Comparison of ENCODE assay signal across 11 mouse cellular contexts in genomic region chr10:79929967-79930825, GRCm38 (mm10). TPM values are rescaled to one million over a fixed set of nuclear protein-coding genes. Genes with fewer than 3 reads are reported as not detected.
DNase-seq lines count a peak whose midpoint lies in the region; ATAC-seq and TF ChIP-seq lines count a peak whose summit lies in the region.
"Had no signal": no experiment of that assay in that cellular context is flagged by ENCODE, and none has a peak within 500 bp of the region (broad histone marks: within the 10 kb centered on the region; RNA-seq: fewer than 3 reads in every experiment).

No protein-coding gene starts in this region.

- peak; percentile 53 for DNase-seq in cerebellum, adult 11-12 months
- no peak for DNase-seq in cerebellum, postnatal 4 days (ENCODE audit: low spot score in 2 of 2)
- no peak for DNase-seq in kidney, adult 2 months
- no peak for DNase-seq in hindbrain, postnatal 0 days (ENCODE audit: low spot score)
- no peak for DNase-seq in midbrain, embryonic 14.5 days
- DNase-seq in thymus, postnatal 0 days (ENCODE audit: low spot score), result no peak
- no peak for DNase-seq in lung, postnatal 36 days

- no peaks in the 10 kb centered on the region for H3K27me3 ChIP-seq in kidney, embryonic 16.5 days (ENCODE audit: insufficient read depth, low read length)
- no peaks in the 10 kb centered on the region for H3K27me3 ChIP-seq in kidney, adult 2 months (replicated peaks; ENCODE audit: control insufficient read depth, insufficient read depth, low read length)
- no peaks in the 10 kb centered on the region for H3K27me3 ChIP-seq in hindbrain, postnatal 0 days (ENCODE audit: insufficient read depth, low read length)
- no peaks in the 10 kb centered on the region for H3K27me3 ChIP-seq in midbrain, embryonic 14.5 days (ENCODE audit: control insufficient read depth, insufficient read depth, low read length)

- H3K4me3 ChIP-seq in kidney, embryonic 16.5 days (ENCODE audit: low read length), result no peak overlapping the region
- no peak overlapping the region for H3K4me3 ChIP-seq in kidney, adult 2 months (ENCODE audit: insufficient read depth, low read depth, low read length)
- H3K4me3 ChIP-seq in hindbrain, postnatal 0 days (ENCODE audit: low read length), result no peak overlapping the region
- no peak overlapping the region for H3K4me3 ChIP-seq in midbrain, embryonic 14.5 days (replicated peaks; ENCODE audit: low read depth, low read length)

- 86% methylated on average over 18 of the region's 18 CpGs for WGBS in kidney, embryonic 16.5 days
- 77% methylated on average over 18 of the region's 18 CpGs for WGBS in kidney, adult 2 months
- WGBS in hindbrain, postnatal 0 days, result 71% methylated on average over 18 of the region's 18 CpGs
- WGBS in midbrain, embryonic 14.5 days, result 87% methylated on average over 18 of the region's 18 CpGs

- peaks cover 24% of the 10 kb centered on the region for H3K36me3 ChIP-seq in kidney, embryonic 16.5 days (ENCODE audit: insufficient read depth, low read length)
- H3K36me3 ChIP-seq in kidney, adult 2 months (ENCODE audit: control insufficient read depth, insufficient read depth, low read length), result no peaks in the 10 kb centered on the region
- no peaks in the 10 kb centered on the region for H3K36me3 ChIP-seq in hindbrain, postnatal 0 days (ENCODE audit: insufficient read depth, low read length)
- peaks cover 32% of the 10 kb centered on the region for H3K36me3 ChIP-seq in midbrain, embryonic 14.5 days (ENCODE audit: control insufficient read depth, insufficient read depth, low read length)

- no peaks in the 10 kb centered on the region for H3K9me3 ChIP-seq in kidney, embryonic 16.5 days (ENCODE audit: low read length)
- no peaks in the 10 kb centered on the region for H3K9me3 ChIP-seq in hindbrain, postnatal 0 days (ENCODE audit: low read length)
- no peaks in the 10 kb centered on the region for H3K9me3 ChIP-seq in midbrain, embryonic 14.5 days (ENCODE audit: control insufficient read depth, low read length)

- H3K27ac ChIP-seq in kidney, embryonic 16.5 days (ENCODE audit: low read length), result no peak overlapping the region
- H3K27ac ChIP-seq in kidney, adult 2 months (ENCODE audit: insufficient read depth, low read depth, low read length), result no peak overlapping the region
- peak overlapping the region; percentile 20; the same call in 1 of the 2 replicates for H3K27ac ChIP-seq in hindbrain, postnatal 0 days
- no peak overlapping the region for H3K27ac ChIP-seq in midbrain, embryonic 14.5 days (replicated peaks; ENCODE audit: low read depth, low read length)

- TF ChIP-seq POLR2A in kidney, adult 2 months (IDR thresholded peaks at IDR 0.05; ENCODE audit: low read depth, low read length), result no peak

- ATAC-seq in kidney, embryonic 16.5 days (ENCODE audit: low FRiP score, low TSS enrichment), result no peak
- ATAC-seq in hindbrain, postnatal 0 days, result no peak
- no peak for ATAC-seq in midbrain, embryonic 14.5 days (ENCODE audit: low FRiP score, low TSS enrichment)

- no peak overlapping the region for H3K9ac ChIP-seq in kidney, embryonic 16.5 days (replicated peaks; ENCODE audit: low read length)
- no peak overlapping the region; the same call in 1 of the 2 replicates for H3K9ac ChIP-seq in hindbrain, postnatal 0 days (replicated peaks; ENCODE audit: low read length)
- H3K9ac ChIP-seq in midbrain, embryonic 14.5 days (replicated peaks; ENCODE audit: low read length), result no peak overlapping the region

- peaks cover 75% of the 10 kb centered on the region for H3K4me1 ChIP-seq in kidney, embryonic 16.5 days (ENCODE audit: insufficient read depth, low read length)
- H3K4me1 ChIP-seq in kidney, adult 2 months (ENCODE audit: control insufficient read depth, insufficient read depth, low read length), result peaks cover 19% of the 10 kb centered on the region
- 0 out of 2 replicates have a peak, but pooled peaks cover 9% of the 10 kb centered on the region for H3K4me1 ChIP-seq in hindbrain, postnatal 0 days (ENCODE audit: insufficient read depth, low read length)
- H3K4me1 ChIP-seq in midbrain, embryonic 14.5 days (ENCODE audit: control insufficient read depth, insufficient read depth, low read length), result peaks cover 18% of the 10 kb centered on the region

- TF ChIP-seq CTCF in kidney, adult 2 months (conservative IDR thresholded peaks at IDR 0.05; ENCODE audit: insufficient read depth, insufficient read length, low read depth, low read length), result no peak
- TF ChIP-seq CTCF in hindbrain, postnatal 0 days (IDR thresholded peaks at IDR 0.05; ENCODE audit: low read depth), result peak; percentile 12; the same call in 1 of the 2 replicates

- 0 out of 2 replicates have a peak overlapping the region, but pooled peaks have one; percentile 7 for H3K4me2 ChIP-seq in kidney, embryonic 16.5 days (replicated peaks; ENCODE audit: low read depth, low read length)
- H3K4me2 ChIP-seq in hindbrain, postnatal 0 days (ENCODE audit: low read depth, low read length), result no peak overlapping the region
- 0 out of 2 replicates have a peak overlapping the region, but pooled peaks have one; percentile 88 for H3K4me2 ChIP-seq in midbrain, embryonic 14.5 days (ENCODE audit: low read length)

RNA-seq across cellular contexts. Expression of gene Arid3a, which starts 3.4 kb away (rescaled TPM):
- 5.5 and 9.2 TPM in 2 replicates for polyA plus RNA-seq in kidney, embryonic 16.5 days (2015; fragmentation: Nextera tagmentation; extraction: Ambion mirVana)
- polyA plus RNA-seq in kidney, adult 2 months (2012; rRNA removed), result 6.7 and 8.1 TPM in 2 replicates
- total RNA-seq in hindbrain, postnatal 0 days (2014; rRNA removed), result 9.7 and 10.1 TPM in 2 replicates
- 2.5 and 2.6 TPM in 2 replicates for polyA plus RNA-seq in hindbrain, postnatal 0 days (2015; fragmentation: Nextera tagmentation; extraction: Ambion mirVana)
- 2.4 and 4.0 TPM in 2 replicates for polyA plus RNA-seq in midbrain, embryonic 14.5 days (2014; fragmentation: Nextera tagmentation; extraction: Ambion mirVana)
- 3.7 TPM in 2 replicates for polyA plus RNA-seq in thymus, postnatal 0 days (2015; fragmentation: Nextera tagmentation; extraction: Ambion mirVana)

RNA-seq across cellular contexts. Expression of gene R3hdm4, which starts 9.2 kb away (rescaled TPM):
- polyA plus RNA-seq in kidney, embryonic 16.5 days (2015; fragmentation: Nextera tagmentation; extraction: Ambion mirVana), result 169 and 170 TPM in 2 replicates
- 146 and 154 TPM in 2 replicates for polyA plus RNA-seq in kidney, adult 2 months (2012; rRNA removed)
- 111 and 133 TPM in 2 replicates for total RNA-seq in hindbrain, postnatal 0 days (2014; rRNA removed)
- polyA plus RNA-seq in hindbrain, postnatal 0 days (2015; fragmentation: Nextera tagmentation; extraction: Ambion mirVana), result 252 and 267 TPM in 2 replicates
- 220 and 229 TPM in 2 replicates for polyA plus RNA-seq in midbrain, embryonic 14.5 days (2014; fragmentation: Nextera tagmentation; extraction: Ambion mirVana)
- polyA plus RNA-seq in thymus, postnatal 0 days (2015; fragmentation: Nextera tagmentation; extraction: Ambion mirVana), result 129 and 131 TPM in 2 replicates

RNA-seq across cellular contexts. Expression of gene Kiss1r, which starts 13.4 kb away (rescaled TPM):
- 1.5 and 2.1 TPM in 2 replicates for polyA plus RNA-seq in kidney, embryonic 16.5 days (2015; fragmentation: Nextera tagmentation; extraction: Ambion mirVana)
- polyA plus RNA-seq in kidney, adult 2 months (2012; rRNA removed), result 5.6 and 9.2 TPM in 2 replicates
- 7.7 and 9.4 TPM in 2 replicates for total RNA-seq in hindbrain, postnatal 0 days (2014; rRNA removed)
- polyA plus RNA-seq in hindbrain, postnatal 0 days (2015; fragmentation: Nextera tagmentation; extraction: Ambion mirVana), result 3.4 and 3.9 TPM in 2 replicates
- polyA plus RNA-seq in midbrain, embryonic 14.5 days (2014; fragmentation: Nextera tagmentation; extraction: Ambion mirVana), result 2.4 and 2.9 TPM in 2 replicates
- polyA plus RNA-seq in thymus, postnatal 0 days (2015; fragmentation: Nextera tagmentation; extraction: Ambion mirVana), result 0.48 and 1.2 TPM in 2 replicates

RNA-seq across cellular contexts. Expression of gene Gm26602, which starts 19.5 kb away (rescaled TPM):
- polyA plus RNA-seq in kidney, embryonic 16.5 days (2015; fragmentation: Nextera tagmentation; extraction: Ambion mirVana), result 9.2 TPM in 1 of 2 replicates, not detected in the other
- not detected in 2 replicates for polyA plus RNA-seq in kidney, adult 2 months (2012; rRNA removed)
- not detected in 2 replicates for total RNA-seq in hindbrain, postnatal 0 days (2014; rRNA removed)
- 4.9 and 17.2 TPM in 2 replicates for polyA plus RNA-seq in hindbrain, postnatal 0 days (2015; fragmentation: Nextera tagmentation; extraction: Ambion mirVana)
- 3.5 and 8.6 TPM in 2 replicates for polyA plus RNA-seq in midbrain, embryonic 14.5 days (2014; fragmentation: Nextera tagmentation; extraction: Ambion mirVana)
- 5.3 and 15.5 TPM in 2 replicates for polyA plus RNA-seq in thymus, postnatal 0 days (2015; fragmentation: Nextera tagmentation; extraction: Ambion mirVana)
- total RNA-seq: left cerebral cortex, adult 18-20 months; megakaryocyte-erythroid progenitor cell, adult 5-6 weeks had no signal
- polyA plus RNA-seq: cortical plate, adult 2 months had no signal

RNA-seq across cellular contexts. Expression of gene Med16, which starts 21.5 kb away (rescaled TPM):
- polyA plus RNA-seq in kidney, embryonic 16.5 days (2015; fragmentation: Nextera tagmentation; extraction: Ambion mirVana), result 71.0 and 72.4 TPM in 2 replicates
- polyA plus RNA-seq in kidney, adult 2 months (2012; rRNA removed), result 57.1 and 75.4 TPM in 2 replicates
- total RNA-seq in hindbrain, postnatal 0 days (2014; rRNA removed), result 71.4 and 82.2 TPM in 2 replicates
- polyA plus RNA-seq in hindbrain, postnatal 0 days (2015; fragmentation: Nextera tagmentation; extraction: Ambion mirVana), result 43.2 and 48.4 TPM in 2 replicates
- 57.2 and 58.8 TPM in 2 replicates for polyA plus RNA-seq in midbrain, embryonic 14.5 days (2014; fragmentation: Nextera tagmentation; extraction: Ambion mirVana)
- polyA plus RNA-seq in thymus, postnatal 0 days (2015; fragmentation: Nextera tagmentation; extraction: Ambion mirVana), result 32.6 and 39.1 TPM in 2 replicates
